Mouse (Mus musculus) ovary, postnatal 36 days (tissue): ENCODE measurements around the gene Camta1.

Source experiments
- DNase-seq: peaks from one replicate; pipeline ENCODE4 v3.0.0; 2022; ENCODE audit warnings: low spot score, mixed read lengths

The Camta1 gene

GRCm38 (mm10) chr4:151860441-151861331, 990 bp downstream of the Camta1 start:
- DNase-seq, result peak; percentile 47

- DNase-seq, result no peak
Measured at GRCm38 (mm10) chr4:151859275-151859674, 2.4 kb downstream of the Camta1 start.

DNA sequence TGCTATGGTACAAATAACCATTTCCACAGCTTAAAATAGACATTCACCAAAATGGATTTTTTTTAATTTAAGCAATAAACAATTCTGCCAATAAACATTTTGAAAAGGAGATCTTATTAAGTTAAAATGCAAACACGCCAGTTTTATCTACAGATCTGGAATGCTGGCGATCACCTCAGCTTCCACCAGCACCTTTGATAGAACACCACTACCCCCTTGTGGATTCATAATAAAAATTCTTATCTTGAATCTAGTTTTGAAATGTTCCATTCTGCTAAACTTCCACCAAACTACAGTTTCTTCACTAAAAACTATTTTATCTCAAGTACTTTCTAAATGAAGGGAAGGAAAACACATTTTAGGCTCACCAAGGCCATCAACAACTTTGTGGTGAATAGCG, 7.7 kb downstream of the Camta1 start:
- no peak for DNase-seq

- peak; percentile 37 for DNase-seq
Measured at GRCm38 (mm10) chr4:151851179-151851578, 10.5 kb downstream of the Camta1 start.

- DNase-seq, result no peak
Measured at GRCm38 (mm10) chr4:151842591-151842990, 19.1 kb downstream of the Camta1 start.

- DNase-seq, result no peak
Measured at GRCm38 (mm10) chr4:151838518-151838917, 23.2 kb downstream of the Camta1 start.

DNA sequence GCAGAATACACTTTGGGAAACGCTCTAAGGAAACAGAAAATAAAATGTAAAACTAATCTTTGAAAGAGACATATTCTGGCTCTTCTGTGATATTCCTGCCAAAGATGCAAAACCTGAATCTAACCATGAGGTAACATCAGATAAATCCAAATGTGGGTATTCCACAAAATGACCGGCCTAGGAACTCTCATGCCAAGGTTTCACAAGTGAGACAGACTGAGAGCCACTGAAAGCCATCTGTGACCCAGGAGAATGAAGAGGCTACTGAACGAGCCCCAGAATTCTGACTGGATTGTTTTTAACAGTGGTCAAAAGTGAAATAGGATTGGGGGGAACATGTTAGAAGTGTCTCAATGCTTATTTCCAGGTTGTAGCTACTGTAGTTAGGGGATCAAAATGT, 25.8 kb downstream of the Camta1 start:
- DNase-seq, result no peak

- no peak for DNase-seq
Measured at GRCm38 (mm10) chr4:151834536-151834935, 27.1 kb downstream of the Camta1 start.

DNA sequence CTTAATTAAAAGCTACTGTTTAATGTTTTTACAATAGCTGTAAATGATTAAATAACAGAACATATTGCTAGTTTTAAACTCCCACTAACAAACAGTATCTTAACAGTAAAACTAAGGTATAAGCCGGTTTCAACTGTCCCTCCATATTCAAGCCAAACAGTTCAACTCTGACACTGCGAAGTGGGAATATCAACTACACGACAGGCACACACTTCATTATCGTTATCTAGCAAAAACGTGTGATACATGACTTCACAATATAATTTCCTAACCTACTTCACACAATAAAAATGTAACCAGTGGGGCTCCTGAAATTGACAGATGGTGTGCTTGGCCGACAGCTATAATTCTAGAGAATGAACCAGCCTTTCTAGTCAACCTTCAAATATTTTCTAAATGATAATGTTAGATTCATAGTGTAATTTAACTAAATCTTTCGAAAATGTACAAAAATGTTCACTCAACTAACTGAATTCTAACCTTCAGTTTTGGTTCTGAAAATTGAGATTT, 27.7 kb downstream of the Camta1 start:
- DNase-seq, result no peak

GRCm38 (mm10) chr4:151827840-151828239, 33.8 kb downstream of the Camta1 start:
- DNase-seq, result no peak

GRCm38 (mm10) chr4:151827356-151827755, 34.3 kb downstream of the Camta1 start:
- no peak for DNase-seq

GRCm38 (mm10) chr4:151823963-151824362, 37.7 kb downstream of the Camta1 start:
- DNase-seq, result no peak

DNA sequence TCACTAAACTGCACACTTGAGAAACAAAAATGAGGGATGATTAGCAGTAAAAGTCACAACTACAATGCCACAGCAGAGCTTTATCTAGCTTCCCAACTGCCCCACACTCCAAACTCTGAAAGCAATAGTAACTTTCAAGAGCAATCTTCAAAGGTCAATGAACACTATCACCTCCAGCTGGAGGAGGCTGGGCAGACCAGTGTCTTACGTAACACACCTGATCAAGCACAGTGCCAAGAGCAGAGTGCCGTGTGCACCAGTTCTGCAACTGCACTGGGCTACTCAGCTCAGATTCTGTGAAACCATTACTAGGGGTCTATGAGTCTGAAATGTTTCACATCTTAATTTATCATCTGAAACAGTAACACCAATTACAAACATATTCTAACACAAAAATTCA, 38.7 kb downstream of the Camta1 start:
- no peak for DNase-seq

DNA sequence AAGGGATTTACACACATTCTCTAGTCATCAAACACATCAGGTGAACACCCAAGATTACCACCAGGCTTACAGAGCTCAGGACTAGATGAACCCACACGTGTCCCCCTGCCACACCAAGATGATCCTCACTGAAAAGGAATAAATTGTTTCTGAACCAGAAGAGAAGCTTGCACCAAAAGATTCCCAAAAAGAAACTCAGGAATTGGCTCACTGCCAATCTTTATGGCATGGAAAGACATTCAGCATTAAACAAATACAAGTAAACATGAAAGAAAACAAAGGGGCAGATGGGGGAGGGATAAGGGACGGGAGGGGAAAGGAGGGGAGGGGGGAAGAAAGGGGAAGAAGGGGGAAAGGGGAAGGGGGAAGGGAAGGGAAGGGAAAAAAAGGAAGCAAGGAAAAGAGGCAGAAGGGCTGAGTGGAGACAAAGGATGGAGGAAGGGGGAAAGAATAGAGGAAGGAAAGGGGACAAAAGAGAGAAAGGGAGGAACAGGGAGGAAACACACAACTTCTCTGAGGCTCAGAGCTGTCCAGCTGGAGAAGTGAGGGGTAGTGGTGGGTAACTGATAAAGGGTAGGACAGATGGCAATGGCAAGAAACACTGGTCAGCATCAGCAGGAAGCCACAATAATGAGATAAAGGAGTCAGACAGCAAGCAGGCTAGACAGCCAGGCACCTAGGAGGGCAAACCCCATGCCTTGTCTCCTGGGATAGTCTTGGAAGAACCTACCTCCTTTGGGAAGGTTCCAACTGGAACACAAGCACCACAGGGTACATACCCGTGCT, 43.5 kb downstream of the Camta1 start:
- no peak for DNase-seq

GRCm38 (mm10) chr4:151813711-151814110, 48.0 kb downstream of the Camta1 start:
- DNase-seq, result no peak

DNA sequence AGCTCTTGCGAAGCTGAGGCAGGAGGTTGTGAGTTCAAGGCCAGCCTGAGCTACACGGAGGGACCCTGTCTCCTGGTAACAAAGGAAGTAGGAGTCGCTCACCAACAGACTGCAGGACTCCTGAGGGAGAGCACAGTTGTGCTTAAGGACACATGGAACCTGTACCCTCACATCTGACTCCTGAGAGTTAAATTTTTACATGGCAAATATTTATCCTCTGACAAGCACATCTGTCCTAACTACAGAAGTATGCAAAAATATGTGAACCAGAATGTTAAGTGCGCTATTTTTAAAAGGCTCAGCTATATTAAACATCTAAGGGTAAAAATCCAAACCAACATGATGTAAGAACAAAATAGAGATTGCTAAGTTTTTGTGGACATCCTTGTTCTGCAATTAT, 56.0 kb downstream of the Camta1 start:
- no peak for DNase-seq

GRCm38 (mm10) chr4:151805046-151805445, 56.6 kb downstream of the Camta1 start:
- DNase-seq, result no peak

DNA sequence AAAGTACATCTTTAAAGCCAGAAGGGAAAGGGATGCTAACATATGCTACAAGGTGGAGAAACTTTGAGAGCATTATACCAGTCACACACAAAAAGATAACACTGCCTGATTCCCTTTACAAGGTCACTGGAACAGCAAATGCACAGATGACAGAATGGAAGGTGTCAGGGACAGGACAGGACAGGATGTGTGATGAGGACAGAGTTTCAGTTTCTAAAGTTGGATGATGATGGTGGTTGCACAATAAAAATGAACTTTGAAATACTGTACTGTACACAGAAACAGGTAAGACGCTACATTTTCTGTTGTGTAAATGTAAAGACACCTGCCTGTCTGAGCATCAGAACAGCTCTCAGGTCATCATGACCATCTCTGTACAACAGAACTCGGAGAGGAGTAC, 57.5 kb downstream of the Camta1 start:
- DNase-seq, result no peak

- no peak for DNase-seq
Measured at GRCm38 (mm10) chr4:151798630-151799029, 63.0 kb downstream of the Camta1 start.

DNA sequence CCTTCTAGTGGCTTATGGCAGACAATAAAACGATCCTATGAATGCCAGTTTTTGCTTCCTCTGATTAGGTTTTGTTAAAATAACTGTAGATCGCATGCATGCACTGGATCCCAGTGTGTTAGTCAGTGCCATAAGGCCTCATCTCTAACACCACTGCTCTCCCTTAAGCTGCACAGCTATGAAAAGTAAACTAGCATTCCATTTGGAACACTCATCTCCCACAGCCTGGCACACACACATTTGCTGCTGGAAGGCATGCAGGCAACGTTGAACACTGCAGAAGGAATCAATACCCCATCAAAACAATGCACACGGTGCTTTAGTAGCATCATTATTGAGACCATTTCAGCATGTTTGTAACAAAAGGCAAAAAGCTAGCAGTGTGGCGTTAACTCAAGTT, 68.0 kb downstream of the Camta1 start:
- DNase-seq, result no peak

GRCm38 (mm10) chr4:151786946-151787705, 74.5 kb downstream of the Camta1 start:
- no peak for DNase-seq

DNA sequence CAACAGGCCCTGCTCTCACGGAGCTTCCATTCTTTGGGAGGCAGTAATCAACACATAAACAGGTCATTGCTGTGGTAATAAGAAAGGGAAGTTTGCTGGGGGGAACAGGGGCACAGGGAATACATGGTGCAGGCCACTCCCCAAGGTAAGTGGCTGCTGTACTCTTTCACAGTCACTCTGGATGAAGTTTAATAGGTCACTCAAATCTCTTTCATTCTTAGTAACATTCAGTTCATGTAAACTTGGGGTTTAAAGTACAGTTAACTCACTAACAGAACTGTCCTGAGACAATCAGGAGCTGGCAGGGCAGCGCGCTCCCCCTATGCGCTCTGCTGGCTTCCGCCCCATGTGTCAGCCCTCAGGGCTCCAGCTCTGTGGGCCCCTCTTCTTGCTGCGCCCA, 81.2 kb downstream of the Camta1 start:
- no peak for DNase-seq
